Mouse (Mus musculus) MEL (cell line): ENCODE results near the gene Fzd5. TPM values are rescaled to one million over a fixed set of nuclear protein-coding genes. Genes with fewer than 3 reads are reported as not detected.
A peak's percentile ranks its signal among the peaks of the same experiment; 100 is the strongest.

Source experiments
- DNase-seq: peaks from one replicate; pipeline ENCODE4 v3.0.0; 2011; ENCODE audit warnings: low read depth, low spot score
- H3K27ac ChIP-seq: 2 replicates; pipeline ENCODE4 v1.5.1; 2012; ENCODE audit warnings: low read depth, mild to moderate bottlenecking, control low read depth, low read length, moderate library complexity; ENCODE audit not compliant: control insufficient read depth
- H3K27me3 ChIP-seq, 2 experiments: fragments of 150-350 bp in 1 of 2; sonication (generic) in 1 of 2; 2 replicates each; pipeline ENCODE4 v1.6.1; 2012; ENCODE audit warnings: low read length in 2 of 2, mild to moderate bottlenecking in 2 of 2, improper control_type of control experiment in 1 of 2, moderate library complexity in 1 of 2; ENCODE audit not compliant: insufficient read depth in 2 of 2, control insufficient read depth in 1 of 2
- H3K36me3 ChIP-seq, 2 experiments: 2 replicates each; pipeline ENCODE4 v1.6.1; 2012 to 2014; ENCODE audit warnings: low read length in 2 of 2, improper control_type of control experiment in 1 of 2, inconsistent platforms in 1 of 2, mild to moderate bottlenecking in 1 of 2; ENCODE audit not compliant: insufficient read depth in 2 of 2, control insufficient read depth in 1 of 2
- H3K4me1 ChIP-seq, 2 experiments: fragments of 150-350 bp in 1 of 2; sonication (generic) in 1 of 2; 2 replicates each; pipeline ENCODE4 v1.6.1; 2012; ENCODE audit warnings: low read length in 2 of 2, improper control_type of control experiment in 1 of 2, mild to moderate bottlenecking in 1 of 2; ENCODE audit not compliant: insufficient read depth in 2 of 2, control insufficient read depth in 1 of 2
- H3K4me3 ChIP-seq, 2 experiments: fragments of 150-350 bp in 1 of 2; sonication (generic) in 1 of 2; 2 replicates each; pipeline ENCODE4 v1.5.1; 2012; ENCODE audit warnings: low read depth in 2 of 2, low read length in 2 of 2, mild to moderate bottlenecking in 2 of 2, moderate library complexity in 2 of 2, control low read depth in 1 of 2, improper control_type of control experiment in 1 of 2; ENCODE audit not compliant: control insufficient read depth in 1 of 2, insufficient read depth in 1 of 2
- H3K79me2 ChIP-seq: 2 replicates; pipeline ENCODE4 v1.6.1; 2012; ENCODE audit warnings: mild to moderate bottlenecking, low read length, moderate library complexity; ENCODE audit not compliant: control insufficient read depth, poor library complexity, insufficient read depth
- H3K9ac ChIP-seq: 2 replicates; pipeline ENCODE4 v1.6.1; 2012; ENCODE audit warnings: low read depth, mild to moderate bottlenecking, control low read depth, low read length, moderate library complexity; ENCODE audit not compliant: control insufficient read depth, poor library complexity, severe bottlenecking
- H3K9me3 ChIP-seq: fragments of 150-350 bp; sonication (generic); replicated peaks from 2 replicates; pipeline ENCODE4 v1.6.1; 2012; ENCODE audit warnings: mild to moderate bottlenecking, low read length, improper control_type of control experiment, moderate library complexity; ENCODE audit not compliant: insufficient read depth
- BHLHE40 ChIP-seq: IDR thresholded peaks from 2 replicates; pipeline ENCODE4 v1.6.1; 2012; ENCODE audit warnings: low read depth, mild to moderate bottlenecking, inconsistent platforms, low read length, improper control_type of control experiment, borderline replicate concordance
- ELF1 ChIP-seq: IDR thresholded peaks from 2 replicates; pipeline ENCODE4 v1.6.1; 2014; ENCODE audit warnings: low read depth, mild to moderate bottlenecking, inconsistent platforms, low read length, improper control_type of control experiment, moderate library complexity
- EP300 ChIP-seq, 2 experiments: IDR thresholded peaks; 2 replicates each; pipeline ENCODE4 v1.6.1; 2011; ENCODE audit warnings: improper control_type of control experiment in 2 of 2, low read length in 2 of 2, low read depth in 1 of 2, mild to moderate bottlenecking in 1 of 2
- GATA1 ChIP-seq: IDR thresholded peaks from 2 replicates; pipeline ENCODE4 v1.6.1; 2011; ENCODE audit warnings: low read depth, low read length, improper control_type of control experiment
- MAFK ChIP-seq: IDR thresholded peaks from 2 replicates; pipeline ENCODE4 v1.6.1; 2011; ENCODE audit warnings: low read depth, mild to moderate bottlenecking, low read length, improper control_type of control experiment, borderline replicate concordance
- MAX ChIP-seq: IDR thresholded peaks from 2 replicates; pipeline ENCODE4 v1.6.1; 2011; ENCODE audit warnings: low read length, improper control_type of control experiment
- MAZ ChIP-seq: IDR thresholded peaks from 2 replicates; pipeline ENCODE4 v1.6.1; 2012; ENCODE audit warnings: low read depth, mild to moderate bottlenecking, inconsistent platforms, low read length, improper control_type of control experiment
- MEF2A ChIP-seq: IDR thresholded peaks from 2 replicates; pipeline ENCODE4 v1.6.1; 2014; ENCODE audit warnings: low read depth, mild to moderate bottlenecking, inconsistent platforms, low read length, improper control_type of control experiment; ENCODE audit not compliant: poor library complexity, insufficient replicate concordance, severe bottlenecking; ENCODE audit errors: extremely low read depth
- MXI1 ChIP-seq: IDR thresholded peaks from 2 replicates; pipeline ENCODE4 v1.6.1; 2011; ENCODE audit warnings: mild to moderate bottlenecking, low read depth, low read length, improper control_type of control experiment
- MYC ChIP-seq: IDR thresholded peaks from 2 replicates; pipeline ENCODE4 v1.6.1; 2011; ENCODE audit warnings: low read depth, mild to moderate bottlenecking, low read length, improper control_type of control experiment, moderate library complexity
- POLR2AphosphoS2 ChIP-seq: IDR thresholded peaks from 2 replicates; pipeline ENCODE4 v1.6.1; 2011; ENCODE audit warnings: low read length, improper control_type of control experiment
- RCOR1 ChIP-seq: IDR thresholded peaks from 2 replicates; pipeline ENCODE4 v1.6.1; 2012; ENCODE audit warnings: low read depth, mild to moderate bottlenecking, inconsistent platforms, low read length, improper control_type of control experiment
- SMC3 ChIP-seq: IDR thresholded peaks from 2 replicates; pipeline ENCODE4 v1.6.1; 2011; ENCODE audit warnings: low read depth, low read length, improper control_type of control experiment
- TAL1 ChIP-seq: IDR thresholded peaks from 2 replicates; pipeline ENCODE4 v1.6.1; 2012; ENCODE audit warnings: mild to moderate bottlenecking, inconsistent platforms, low read length, moderate library complexity, mixed read lengths
- TCF12 ChIP-seq: IDR thresholded peaks from 2 replicates; pipeline ENCODE4 v1.6.1; 2014; ENCODE audit warnings: low read depth, mild to moderate bottlenecking, inconsistent platforms, low read length, improper control_type of control experiment, moderate library complexity
- USF1 ChIP-seq: IDR thresholded peaks from 2 replicates; pipeline ENCODE4 v1.6.1; 2014; ENCODE audit warnings: low read depth, mild to moderate bottlenecking, inconsistent platforms, low read length, improper control_type of control experiment, moderate library complexity
- USF2 ChIP-seq, 2 experiments: IDR thresholded peaks; 2 replicates each; pipeline ENCODE4 v1.6.1; 2011 to 2012; ENCODE audit warnings: improper control_type of control experiment in 2 of 2, low read length in 2 of 2, borderline replicate concordance in 1 of 2, inconsistent platforms in 1 of 2, low read depth in 1 of 2, mild to moderate bottlenecking in 1 of 2; ENCODE audit not compliant: insufficient read depth in 1 of 2
- ZC3H11A ChIP-seq: IDR thresholded peaks from 2 replicates; pipeline ENCODE4 v1.6.1; 2012; ENCODE audit warnings: low read depth, mild to moderate bottlenecking, inconsistent platforms, low read length, improper control_type of control experiment
- ZMIZ1 ChIP-seq: IDR thresholded peaks from 2 replicates; pipeline ENCODE4 v1.6.1; 2012; ENCODE audit warnings: low read depth, mild to moderate bottlenecking, inconsistent platforms, low read length, improper control_type of control experiment, moderate library complexity
- ZNF384 ChIP-seq: IDR thresholded peaks from 2 replicates; pipeline ENCODE4 v1.6.1; 2012; ENCODE audit warnings: low read depth, mild to moderate bottlenecking, inconsistent platforms, low read length, improper control_type of control experiment
- polyA plus RNA-seq, 2 experiments: library from polyadenylated mRNA; stranded (reverse) in 1 of 2; unstranded in 1 of 2; fragments of >175 nt in 1 of 2; fragments of >200 nt in 1 of 2; gene quantifications; 2 replicates each; pipeline versions ENCODE4 v1.2.1 to v1.2.4; 2012; ENCODE audit warnings: low replicate concordance in 2 of 2, low read depth in 1 of 2; ENCODE audit not compliant: insufficient read length in 2 of 2, insufficient read depth in 1 of 2, missing spikeins in 1 of 2
- total RNA-seq: library from RNA; depleted of rRNA; stranded (reverse); fragments of 300-350 nt; gene quantifications from 2 replicates; pipeline ENCODE4 v1.2.3, GENCODE M21; 2012

Gene Fzd5
- total and polyA plus RNA-seq, 3 experiments = 1.4 to 2.9 TPM; not detected in 1

DNA sequence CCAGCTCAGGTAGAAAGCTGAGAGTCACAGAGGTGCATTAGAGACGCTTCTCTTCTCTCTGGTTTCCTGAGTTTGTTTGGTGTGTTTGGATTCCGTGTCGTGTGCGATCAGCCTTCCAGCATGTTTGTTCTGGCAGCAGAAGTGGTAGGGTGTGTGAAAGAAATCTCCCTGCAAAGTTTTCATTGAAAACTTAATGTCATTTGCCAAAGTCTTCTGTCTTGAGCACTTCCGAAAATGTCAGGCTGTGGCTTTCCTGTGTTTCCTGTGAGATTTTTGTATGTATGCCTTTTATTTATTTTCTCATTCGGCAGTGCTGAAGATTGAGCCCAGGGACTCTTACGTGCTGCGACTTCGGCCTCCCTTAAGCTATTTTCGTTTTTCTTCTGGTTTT, 19.1 kb upstream of the Fzd5 start (continued):
- no peak for TF ChIP-seq MEF2A

DNA sequence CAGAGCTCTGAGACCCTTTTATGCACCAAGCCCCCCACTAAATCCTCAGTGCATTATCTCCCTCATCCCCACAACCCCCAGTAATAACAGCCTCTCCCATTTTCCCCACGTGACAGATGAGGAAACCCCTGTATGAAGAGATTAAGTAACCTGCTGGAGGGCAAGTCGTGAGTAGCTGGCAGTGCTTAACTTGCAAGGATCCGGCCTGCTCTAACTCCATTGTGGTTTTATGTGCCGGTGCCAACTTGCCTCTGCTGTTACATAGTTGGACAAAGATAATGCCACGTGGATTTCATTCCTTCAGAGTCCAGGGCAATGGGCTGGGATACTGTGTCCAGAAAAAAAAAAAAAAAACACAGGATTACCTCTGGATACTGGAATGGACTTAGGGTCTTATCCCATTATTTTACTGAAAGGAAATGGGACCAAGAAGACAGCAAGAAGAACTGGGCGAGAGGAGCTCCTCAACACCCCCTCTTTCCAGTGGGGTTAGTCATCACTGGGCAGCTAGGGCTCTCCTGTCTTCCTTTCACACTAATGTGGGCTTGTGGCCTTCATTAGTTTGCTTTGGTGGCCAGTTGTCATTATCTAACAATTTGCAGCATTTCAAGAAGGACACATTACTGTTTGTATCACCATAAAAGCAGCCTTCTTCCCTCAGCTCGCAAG, 18.6 kb upstream of the Fzd5 start:
- Histone ChIP-seq H3K27ac (no peak overlapping the region), H3K27me3 (no peaks in the 10 kb centered on the region), H3K9ac (no peak overlapping the region), H3K9me3 (no peaks in the 10 kb centered on the region), H3K4me1 (peaks cover 2 to 8% of the 10 kb centered on the region in 2 experiments; a peak in 2 of 4 replicates), H3K36me3 (no peaks in the 10 kb centered on the region; a peak in 1 of 4 replicates), H3K79me2 (no peaks in the 10 kb centered on the region), H3K4me3 (no peak overlapping the region)
- TF ChIP-seq MXI1 (peak; percentile 47; the same call in 1 of the 2 replicates), GATA1 (peak; percentile 16; the same call in 1 of the 2 replicates), RCOR1 (no peak), TCF12 (peak; percentile 25; the same call in 1 of the 2 replicates), MAZ (no peak), ZNF384 (no peak), USF2 (IDR thresholded peaks at IDR 0.05; ENCODE audit: borderline replicate concordance in 1 of 2, insufficient read depth in 1 of 2, low read depth in 1 of 2, low read length in 2 of 2) (0 out of 4 replicates have a peak, but pooled peaks of 1 of the 2 experiments have one; percentile 34), EP300 (IDR thresholded peaks at IDR 0.05; ENCODE audit: low read depth in 1 of 2, low read length in 2 of 2) (peak in 1 of 2 experiments; percentile 41; a peak in 2 of 4 replicates), MAX (peak; percentile 48; the same call in 1 of the 2 replicates), BHLHE40 (peak; percentile 39; the same call in 1 of the 2 replicates), USF1 (peak; percentile 85), TAL1 (0 out of 2 replicates have a peak, but pooled peaks have one; percentile 5), MYC (no peak)
- DNase-seq = peak; percentile 37

DNA sequence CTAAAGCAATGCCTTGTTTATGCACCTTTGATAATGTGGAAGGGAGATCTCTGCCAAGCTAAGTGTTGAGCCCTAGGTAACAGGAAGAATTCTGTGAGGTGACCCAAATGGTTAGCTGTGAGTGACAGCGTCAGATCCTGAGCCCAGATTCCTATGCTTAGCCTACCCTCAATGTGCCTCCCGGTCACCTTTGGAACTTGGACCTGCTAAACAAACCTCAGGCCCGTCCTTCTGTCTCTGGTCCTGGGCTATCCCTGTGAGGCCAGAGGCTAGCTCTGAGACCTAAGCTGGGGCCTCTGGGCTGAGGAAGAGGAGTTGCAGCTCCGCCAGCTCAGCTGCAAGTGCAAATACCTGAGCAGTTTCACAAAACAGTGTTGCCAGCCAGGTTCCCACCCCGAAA, 17.1 kb upstream of the Fzd5 start:
- no peak for TF ChIP-seq GATA1
- no peak for TF ChIP-seq TAL1
- TF ChIP-seq ZMIZ1 = no peak
- TF ChIP-seq ZC3H11A = no peak
- no peak for TF ChIP-seq MXI1
- TF ChIP-seq MAFK = no peak
- no peak for TF ChIP-seq SMC3
- TF ChIP-seq POLR2AphosphoS2 = no peak
- TF ChIP-seq ELF1 = no peak
- Histone ChIP-seq H3K4me3 (no peak overlapping the region), H3K9me3 (no peaks in the 10 kb centered on the region), H3K36me3 (no peaks in the 10 kb centered on the region; a peak in 1 of 4 replicates), H3K27me3 (no peaks in the 10 kb centered on the region), H3K27ac (no peak overlapping the region), H3K9ac (no peak overlapping the region), H3K4me1 (peaks cover 2 to 8% of the 10 kb centered on the region in 2 experiments; a peak in 2 of 4 replicates), H3K79me2 (no peaks in the 10 kb centered on the region)
- no peak for DNase-seq
